Mouse (Mus musculus) retina, embryonic 14.5 days (tissue): ENCODE results near the gene Grin1.

Experiments used
- DNase-seq: peaks from one replicate; pipeline ENCODE4 v3.0.0-alpha.2; 2015; ENCODE audit warnings: low spot score

Gene Grin1

GRCm38 (mm10) chr2:25318119-25318966, 644 bp downstream of the Grin1 start:
- DNase-seq, result no peak

- DNase-seq, result no peak
Observed at GRCm38 (mm10) chr2:25311491-25311891, 7.5 kb downstream of the Grin1 start.

DNA sequence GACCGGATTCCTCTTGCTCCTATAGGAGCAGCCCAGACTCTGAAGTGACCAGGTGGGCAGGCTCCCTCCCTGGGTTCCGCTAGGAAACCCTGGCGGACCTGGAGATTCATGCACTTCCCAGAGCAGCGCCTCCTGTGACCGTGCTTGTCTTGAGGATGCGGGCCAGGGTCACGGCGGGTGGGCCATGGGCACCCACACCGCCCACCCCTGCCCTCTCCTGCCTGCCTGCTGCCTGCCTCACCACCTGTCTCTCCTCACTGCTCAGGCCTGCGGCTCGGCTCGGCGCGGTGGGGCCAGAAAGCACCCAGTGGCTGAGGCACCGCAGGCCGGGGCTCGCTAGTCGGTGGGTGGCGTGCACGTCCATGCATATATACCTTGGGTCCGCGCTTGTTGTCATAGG, 8.0 kb downstream of the Grin1 start:
- DNase-seq, result no peak

GRCm38 (mm10) chr2:25310180-25310579, 8.8 kb downstream of the Grin1 start:
- DNase-seq, result no peak

GRCm38 (mm10) chr2:25305587-25306359, 13.2 kb downstream of the Grin1 start:
- no peak for DNase-seq

DNA sequence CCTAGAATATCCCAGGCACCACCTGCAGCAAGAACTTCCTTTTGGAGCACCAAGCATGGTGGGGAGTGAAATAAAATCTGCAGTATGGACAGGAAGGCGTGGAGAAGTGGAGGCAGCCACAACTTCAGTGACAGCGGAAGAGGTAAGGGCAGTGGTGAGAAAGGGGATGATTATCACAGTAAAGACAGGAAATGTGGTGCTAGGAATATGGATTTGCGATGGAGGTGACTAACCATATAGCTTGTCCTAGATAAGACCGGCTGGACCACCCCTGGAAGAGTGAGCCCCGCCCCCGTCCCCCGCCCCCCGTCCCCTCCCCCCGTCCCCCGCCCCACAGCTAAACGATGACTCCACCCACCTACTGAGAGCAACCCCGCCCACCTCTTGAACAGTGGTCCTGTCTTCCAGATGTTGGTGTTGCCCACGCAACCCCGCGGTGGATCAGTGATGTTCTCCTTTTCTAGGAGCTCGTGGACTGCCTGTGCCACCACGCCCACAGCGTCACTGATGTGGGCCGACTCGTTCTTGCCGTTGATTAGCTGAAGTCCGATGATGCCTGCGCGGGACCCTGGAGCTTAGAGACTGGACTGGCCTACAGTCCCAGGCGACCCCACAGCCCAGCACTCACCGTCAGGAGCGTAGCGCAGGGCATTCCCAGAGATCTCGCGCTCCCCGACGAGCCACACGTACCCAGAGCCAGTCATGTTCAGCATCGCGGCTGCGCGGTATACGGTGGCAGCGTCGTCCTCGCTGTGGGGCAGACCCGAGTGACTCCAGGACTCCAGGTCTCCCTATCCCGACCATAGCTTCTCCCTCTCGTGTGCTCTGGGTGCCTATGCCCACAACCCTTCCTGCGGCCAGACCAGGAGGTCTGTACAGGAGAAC, 14.1 kb downstream of the Grin1 start:
- DNase-seq, result peak; percentile 64

GRCm38 (mm10) chr2:25303931-25304656, 14.9 kb downstream of the Grin1 start:
- DNase-seq, result peak; percentile 11

DNA sequence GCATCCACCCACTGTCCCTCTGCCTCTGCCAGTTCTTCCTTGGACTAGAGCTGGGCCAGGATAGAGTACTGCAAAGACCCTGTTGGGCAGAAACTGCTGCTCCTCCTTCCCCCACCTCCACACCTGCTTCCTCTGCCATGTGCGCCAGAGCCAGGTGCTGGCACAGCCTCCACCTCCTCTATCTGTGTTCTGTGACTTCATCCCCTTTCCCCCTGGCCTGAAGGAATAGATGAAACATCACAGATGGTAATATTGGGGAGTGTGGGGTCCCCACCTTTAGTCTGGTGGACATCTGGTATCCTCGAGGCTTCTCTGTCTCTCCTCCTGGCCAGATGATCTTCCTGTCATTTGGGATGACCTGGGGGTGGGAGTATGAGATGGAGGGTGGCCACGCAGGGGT, 15.5 kb downstream of the Grin1 start:
- no peak for DNase-seq

DNA sequence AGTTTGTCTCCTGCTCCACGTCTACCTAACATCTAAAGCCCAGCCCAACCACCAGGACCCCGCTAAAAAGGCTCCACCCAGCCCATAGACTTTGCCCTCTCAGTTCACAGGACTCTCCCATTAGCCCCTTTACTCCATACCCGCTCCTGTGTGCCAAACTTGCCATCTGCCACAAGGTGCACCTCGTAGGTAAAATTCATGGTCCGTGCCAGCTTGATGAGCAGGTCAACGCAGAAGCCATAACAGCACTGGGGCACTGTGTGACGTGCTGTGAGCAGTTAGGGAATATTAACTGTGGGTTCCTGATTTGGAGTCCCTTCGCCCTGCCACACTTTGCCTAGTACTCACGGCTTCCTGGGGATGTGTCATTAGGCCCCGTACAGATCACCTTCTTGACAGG, 20.9 kb downstream of the Grin1 start:
- DNase-seq, result no peak

DNA sequence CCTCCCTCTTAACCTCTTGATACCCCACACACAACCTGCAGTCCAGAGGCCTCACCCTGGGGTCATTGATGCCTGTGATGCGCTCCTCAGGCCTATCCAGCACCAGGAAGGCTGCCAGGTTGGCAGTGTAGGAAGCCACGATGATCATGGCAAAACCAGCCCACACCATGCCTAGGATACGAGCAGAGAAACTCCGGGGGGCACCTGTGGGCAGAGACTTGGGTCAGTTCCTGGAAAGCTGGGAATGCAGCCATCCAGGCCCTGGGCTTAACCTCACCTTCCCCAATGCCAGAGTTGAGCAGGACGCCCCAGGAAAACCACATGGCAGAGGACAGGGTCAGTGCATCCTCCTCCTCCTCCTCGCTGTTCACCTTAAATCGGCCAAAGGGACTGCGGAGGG, 21.9 kb downstream of the Grin1 start:
- no peak for DNase-seq

DNA sequence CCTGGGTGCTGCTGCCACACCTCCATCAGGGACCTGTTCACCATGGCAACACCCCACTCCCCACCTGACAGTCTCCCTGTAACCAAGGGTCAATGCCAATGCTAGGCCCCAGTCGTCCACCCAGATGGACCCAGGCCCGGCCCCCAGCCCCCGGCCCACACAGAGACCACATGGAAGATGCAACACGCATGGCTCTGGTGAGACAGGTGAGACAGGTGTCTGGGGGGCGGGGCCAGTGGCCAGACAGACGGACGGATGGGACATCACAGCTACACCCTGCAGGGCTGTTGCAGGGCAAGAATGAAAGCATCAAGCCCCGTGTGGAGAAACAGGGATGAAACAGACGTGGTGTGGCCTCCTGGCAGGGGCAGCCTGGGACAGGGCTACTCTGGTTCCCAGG, 25.3 kb downstream of the Grin1 start:
- DNase-seq, result no peak

DNA sequence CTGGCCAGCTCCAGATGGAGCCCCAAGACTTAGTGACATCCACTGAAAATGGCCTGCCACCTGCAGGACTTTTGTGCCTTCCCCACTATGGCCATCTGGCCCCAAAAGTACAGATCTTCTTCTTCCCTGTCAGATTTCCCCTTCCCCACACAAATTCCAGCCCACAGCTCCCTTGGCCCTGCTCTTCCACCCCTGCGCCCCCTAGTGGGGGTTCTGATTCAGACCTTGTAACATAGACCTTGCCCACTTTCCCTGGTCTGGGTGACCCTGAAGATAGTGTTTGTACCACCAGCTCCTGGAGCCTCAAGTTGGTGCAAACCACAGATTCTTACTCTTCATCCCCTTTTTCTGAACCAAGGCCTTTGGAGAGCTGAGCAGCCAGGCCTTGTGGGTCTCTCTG, 26.1 kb downstream of the Grin1 start:
- DNase-seq, result peak; percentile 86

GRCm38 (mm10) chr2:25292054-25292544, 26.9 kb downstream of the Grin1 start:
- DNase-seq, result no peak

DNA sequence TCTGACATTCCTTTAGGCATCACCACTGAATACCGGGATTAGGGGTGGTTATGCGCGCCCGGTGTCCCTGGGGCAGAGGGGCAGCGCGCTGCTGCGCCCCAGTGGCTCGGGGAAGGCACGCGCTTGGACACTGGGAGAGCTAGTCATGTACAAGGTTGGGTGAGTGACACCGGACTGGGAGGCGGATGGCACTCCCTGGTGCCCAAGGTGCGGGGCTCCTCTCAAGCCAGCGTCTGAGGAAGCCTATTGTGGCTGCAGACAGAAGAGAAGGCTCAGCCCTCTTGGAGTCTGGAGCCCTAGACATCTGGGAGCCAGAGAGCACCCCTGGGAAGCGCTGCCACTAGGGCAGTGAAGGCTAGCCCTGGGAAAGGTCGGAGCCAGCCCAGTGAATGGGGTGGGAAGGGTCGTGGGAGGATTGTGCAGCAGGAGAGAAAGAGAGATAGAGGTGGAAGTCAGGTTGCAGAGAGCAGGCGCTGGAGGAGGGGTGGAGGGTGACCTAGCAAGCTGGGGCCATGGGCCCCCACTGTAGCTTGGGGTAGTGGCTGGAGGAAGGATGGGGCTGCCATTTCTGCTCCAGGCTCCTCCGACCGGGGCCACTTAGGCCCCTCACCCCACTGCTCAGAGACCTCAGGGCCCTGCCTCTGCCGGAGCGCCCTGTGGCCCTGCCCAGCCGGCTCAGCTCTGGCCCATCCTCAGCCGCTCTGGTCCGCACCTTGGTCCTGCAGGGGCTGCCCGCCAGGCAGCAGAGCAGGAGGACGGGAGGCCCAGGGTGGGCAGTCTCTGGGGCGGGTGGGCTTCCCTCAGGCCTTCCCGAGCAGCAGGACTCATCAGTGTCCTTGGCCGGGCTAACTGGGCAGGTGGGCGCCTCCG, 27.6 kb downstream of the Grin1 start:
- DNase-seq, result no peak

- DNase-seq, result no peak
Observed at GRCm38 (mm10) chr2:25290816-25291130, 28.2 kb downstream of the Grin1 start.

GRCm38 (mm10) chr2:25290101-25290815, 28.7 kb downstream of the Grin1 start:
- DNase-seq, result no peak

DNA sequence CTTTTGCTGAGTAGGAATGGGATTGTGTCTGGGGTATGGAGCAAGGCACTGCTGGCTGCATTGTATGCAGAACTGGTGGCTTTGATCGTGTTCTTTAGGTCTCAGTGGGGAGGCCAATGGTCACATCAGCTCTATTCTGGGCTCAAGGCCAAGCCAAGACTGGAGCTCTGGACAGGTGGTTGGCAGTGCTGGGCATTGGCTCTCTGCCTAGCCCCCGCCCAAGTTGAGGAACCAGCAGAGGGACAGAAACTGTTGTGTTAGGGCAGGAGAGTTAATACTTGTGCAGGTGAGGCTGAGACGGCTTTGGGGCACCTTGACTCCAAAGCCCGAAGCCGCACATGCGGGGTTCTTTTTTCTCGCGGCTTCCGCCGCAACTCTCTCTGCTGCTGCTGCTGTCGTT, 29.3 kb downstream of the Grin1 start, which contains the start of gene Lrrc26:
Gene Lrrc26, plus strand, starts transcription at position 265 of the 400 bp plus-strand sequence.
- DNase-seq, result no peak

DNA sequence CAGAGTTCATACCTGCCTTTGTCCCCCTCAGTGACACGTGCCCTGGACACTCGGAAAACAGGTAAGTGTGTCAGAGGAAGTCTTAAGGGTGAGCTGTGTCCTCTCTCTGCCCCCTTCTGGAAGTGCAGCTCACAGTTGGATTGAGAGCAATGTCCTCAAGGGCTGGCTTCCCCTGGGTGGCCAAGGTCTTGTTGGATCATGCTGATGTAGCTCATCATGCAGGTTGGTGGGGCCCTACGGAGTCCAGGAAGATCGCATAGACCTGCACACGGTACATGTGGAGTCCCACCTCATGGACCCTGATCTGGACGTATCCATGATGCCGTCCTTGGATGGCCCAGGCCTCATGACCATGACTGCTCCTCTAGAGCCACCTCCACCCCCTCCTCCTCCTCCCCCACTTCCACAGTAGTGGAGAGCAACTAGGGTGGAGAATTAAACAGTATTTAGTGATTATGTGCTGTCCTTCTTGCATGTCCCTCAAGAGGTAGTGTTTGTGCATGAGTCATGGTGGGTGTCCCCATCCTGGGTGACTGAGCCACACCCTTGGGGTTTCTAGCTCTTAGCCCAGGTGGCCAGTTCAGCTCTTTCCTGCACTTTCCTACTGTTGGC, 30.1 kb downstream of the Grin1 start:
- no peak for DNase-seq

GRCm38 (mm10) chr2:25287927-25288649, 30.9 kb downstream of the Grin1 start, which contains the start of gene Tmem210:
TSS of gene Tmem210 (plus strand) at chr2:25288145.
- DNase-seq, result no peak
